Mouse (Mus musculus): ENCODE measurements around the gene Krt19.

The Krt19 gene

GRCm38 (mm10) chr11:100148615-100149330 is at the start of gene Krt19:
Gene Krt19 (minus strand): TSS chr11:100148665.
- no peak for DNase-seq (ENCODE audit: low spot score in 2 of 2)

- no peak for DNase-seq (ENCODE audit: low spot score in 2 of 2)
These were observed 44.5 kb upstream of the Krt19 start, which contains the start of gene Krt9 for GRCm38 (mm10) chr11:100192992-100193391. Gene Krt9 (minus strand): TSS chr11:100193246.

DNA sequence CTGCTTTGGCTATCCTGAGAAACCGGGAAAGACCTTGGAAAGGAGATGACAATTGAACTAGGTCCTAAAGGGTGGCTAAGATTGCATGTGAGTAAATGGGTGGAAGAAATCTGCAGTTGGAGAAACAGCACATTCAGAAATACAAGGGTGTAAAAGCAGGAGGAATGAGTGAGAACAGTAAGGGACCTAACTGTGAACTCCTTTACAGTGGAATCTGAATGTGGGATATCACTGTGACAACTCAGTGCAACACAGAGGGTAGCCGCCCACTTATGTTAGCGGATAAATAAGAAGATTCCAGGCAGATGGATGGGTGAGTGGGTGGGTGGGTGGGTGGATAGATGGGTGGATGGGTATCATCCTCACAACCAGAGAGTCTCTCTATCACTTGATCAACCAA is 43.4 kb upstream of the Krt19 start:
- DNase-seq (ENCODE audit: low spot score in 2 of 2): no peak

- no peak for DNase-seq (ENCODE audit: low spot score in 2 of 2)
These were observed 38.3 kb upstream of the Krt19 start for GRCm38 (mm10) chr11:100186736-100187135.

- DNase-seq (ENCODE audit: low spot score in 2 of 2): no peak
These were observed 33.3 kb upstream of the Krt19 start for GRCm38 (mm10) chr11:100181725-100182124.

DNA sequence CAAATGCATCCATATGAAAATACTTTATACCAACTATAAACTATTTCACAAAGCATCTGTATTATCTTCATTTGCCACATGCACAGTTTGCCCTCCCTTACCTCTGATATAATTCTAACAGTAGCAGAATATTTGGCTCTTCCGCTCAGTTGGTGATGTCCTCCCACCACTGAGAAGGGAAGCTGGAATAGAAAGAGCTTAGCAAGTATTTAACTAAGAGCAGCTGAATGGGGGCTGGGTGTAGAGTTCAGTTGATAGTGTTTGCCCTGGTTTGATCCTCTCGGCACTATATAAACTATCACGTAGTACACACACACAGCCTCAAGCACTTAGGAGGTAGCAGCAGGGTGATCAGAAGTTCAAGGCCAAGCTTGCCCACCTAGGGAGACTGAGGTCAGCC is 30.8 kb upstream of the Krt19 start:
- no peak for DNase-seq (ENCODE audit: low spot score in 2 of 2)

- DNase-seq (ENCODE audit: low spot score in 2 of 2): no peak
These were observed 29.8 kb upstream of the Krt19 start for GRCm38 (mm10) chr11:100178307-100178706.

DNA sequence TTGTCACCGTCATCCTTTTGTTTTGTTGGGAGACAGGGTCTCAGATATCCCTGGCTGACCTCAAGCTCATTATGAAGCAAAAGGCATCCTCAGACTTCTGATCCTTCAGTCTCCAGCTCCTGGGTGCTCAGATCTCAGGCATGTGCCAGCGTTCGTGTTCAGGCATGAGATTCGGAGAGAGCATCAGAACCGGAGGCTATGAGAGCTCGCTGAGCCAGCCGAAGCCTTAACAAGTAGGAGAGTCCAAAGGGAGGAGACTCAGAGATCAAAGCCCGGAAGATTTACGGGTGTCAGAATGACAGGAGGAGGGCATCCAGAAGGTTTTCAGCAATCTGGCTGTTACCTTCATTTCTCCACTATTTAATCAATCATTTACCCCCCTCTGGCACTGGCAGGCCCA is 28.3 kb upstream of the Krt19 start:
- no peak for DNase-seq (ENCODE audit: low spot score in 2 of 2)

GRCm38 (mm10) chr11:100168765-100169762 is 20.6 kb upstream of the Krt19 start:
- DNase-seq (ENCODE audit: low spot score in 2 of 2): peak in 1 of 2 experiments; percentile 13

GRCm38 (mm10) chr11:100168071-100168470 is 19.6 kb upstream of the Krt19 start:
- no peak for DNase-seq (ENCODE audit: low spot score in 2 of 2)

DNA sequence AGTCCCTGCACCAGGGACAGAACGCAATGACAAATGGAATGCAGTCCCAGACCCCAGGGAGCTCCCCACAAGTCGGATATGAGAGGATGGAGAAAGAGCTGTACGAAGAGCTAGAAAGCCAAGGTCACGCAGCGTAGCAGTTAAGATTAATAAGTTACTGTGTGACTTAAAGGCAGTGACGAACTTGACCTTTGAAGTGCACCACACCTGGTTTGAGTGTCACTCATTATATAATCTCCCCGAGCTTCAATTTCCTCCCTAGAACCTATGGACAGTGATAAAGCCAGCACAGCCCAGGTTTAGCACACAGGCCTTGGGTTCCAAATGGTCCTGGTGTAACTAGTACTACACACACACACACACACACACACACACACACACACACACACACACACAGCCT is 15.9 kb upstream of the Krt19 start:
- no peak for DNase-seq (ENCODE audit: low spot score in 2 of 2)

DNA sequence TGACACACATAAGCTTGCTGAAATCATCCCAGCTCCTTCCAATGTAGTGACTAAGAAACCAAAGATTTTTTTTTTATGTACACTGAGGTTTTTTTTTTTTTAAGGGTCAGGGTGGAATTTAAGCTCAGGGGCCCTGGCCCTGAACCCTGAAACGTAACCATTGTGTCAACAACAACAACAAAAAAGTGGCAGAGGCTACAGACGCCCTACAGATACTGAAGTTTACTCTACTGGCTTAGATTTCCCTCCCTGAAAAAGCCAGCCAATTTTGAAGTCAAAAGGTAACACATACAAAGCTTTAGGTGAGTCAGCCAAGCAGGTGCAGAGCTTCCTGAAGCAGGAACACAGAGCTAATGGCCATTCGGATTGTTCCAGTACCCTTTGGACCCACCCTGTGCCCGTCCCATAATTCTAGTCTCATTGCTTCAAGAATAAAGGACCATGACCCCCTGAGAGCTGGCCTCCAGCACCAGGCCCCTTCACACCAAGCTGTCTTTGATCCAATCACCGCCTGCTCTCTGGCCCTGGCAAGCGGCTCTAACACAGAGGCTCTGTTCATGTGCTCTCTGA is 9.5 kb upstream of the Krt19 start:
- no peak for DNase-seq (ENCODE audit: low spot score in 2 of 2)

- DNase-seq (ENCODE audit: low spot score in 2 of 2): no peak
These were observed 8.9 kb upstream of the Krt19 start for GRCm38 (mm10) chr11:100157331-100157730.

GRCm38 (mm10) chr11:100155497-100156255 is 7.2 kb upstream of the Krt19 start:
- no peak for DNase-seq (ENCODE audit: low spot score in 2 of 2)

DNA sequence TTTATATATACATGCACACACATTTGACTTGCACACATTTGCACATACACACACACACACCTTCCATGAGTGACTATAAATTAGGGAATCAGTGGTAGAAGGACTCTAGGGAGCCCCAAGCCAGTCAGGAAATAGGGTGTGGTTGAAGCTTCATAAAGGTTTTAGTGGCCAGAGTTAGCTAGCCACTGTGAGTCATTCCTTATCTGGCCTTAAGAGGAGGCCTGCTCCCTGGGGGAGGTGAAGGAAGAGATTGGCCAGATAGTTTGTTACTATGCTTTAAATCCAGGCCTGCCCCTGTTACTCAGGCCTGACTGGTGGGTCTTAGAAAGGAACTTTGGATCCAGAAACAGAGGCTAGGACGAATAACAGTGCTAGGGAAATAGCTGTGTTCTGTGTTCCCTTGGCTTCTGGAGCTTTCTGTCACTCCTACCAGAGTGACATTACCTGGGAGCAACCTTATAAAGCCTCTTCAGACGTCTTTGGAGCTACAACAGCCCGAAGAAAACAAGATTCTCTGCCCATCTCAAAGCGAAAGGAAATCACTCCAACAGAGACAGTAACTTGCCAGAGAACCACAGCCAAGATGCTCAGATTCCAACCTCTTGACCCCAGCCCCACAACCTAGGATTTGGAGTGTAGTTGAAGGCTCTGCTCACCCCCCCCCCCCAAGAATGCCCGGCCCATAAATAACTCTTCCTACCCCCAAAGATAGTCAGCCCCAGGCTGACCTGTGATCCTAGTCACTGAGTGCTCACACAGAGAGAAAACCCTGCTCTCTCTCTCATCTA is 705 bp downstream of the Krt19 start:
- no peak for DNase-seq (ENCODE audit: low spot score in 2 of 2)

GRCm38 (mm10) chr11:100145858-100146560 is 2.5 kb downstream of the Krt19 start:
- DNase-seq (ENCODE audit: low spot score in 2 of 2): no peak

GRCm38 (mm10) chr11:100145104-100145503 is 3.4 kb downstream of the Krt19 start:
- no peak for DNase-seq (ENCODE audit: low spot score in 2 of 2)

DNA sequence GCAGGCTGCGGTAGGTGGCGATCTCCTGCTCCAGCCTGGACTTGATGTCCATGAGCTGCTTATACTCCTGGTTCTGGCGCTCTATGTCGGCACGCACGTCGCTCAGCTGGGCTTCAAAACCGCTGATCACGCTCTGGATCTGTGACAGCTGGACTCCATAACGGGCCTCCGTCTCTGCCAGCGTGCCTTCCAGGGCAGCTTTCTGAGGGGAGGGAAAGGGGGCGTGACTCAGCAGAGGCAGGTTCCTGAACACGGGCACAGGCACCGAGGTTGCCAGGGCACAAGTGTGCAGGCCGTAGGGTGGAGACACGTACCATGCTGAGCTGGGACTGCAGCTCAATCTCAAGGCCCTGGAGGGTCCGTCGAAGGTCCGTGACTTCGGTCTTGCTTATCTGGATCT is 7.5 kb downstream of the Krt19 start:
- no peak for DNase-seq (ENCODE audit: low spot score in 2 of 2)

- DNase-seq (ENCODE audit: low spot score in 2 of 2): no peak
These were observed 9.1 kb downstream of the Krt19 start for GRCm38 (mm10) chr11:100139391-100139790.

GRCm38 (mm10) chr11:100138809-100139208 is 9.7 kb downstream of the Krt19 start:
- no peak for DNase-seq (ENCODE audit: low spot score in 2 of 2)

All from spleen, postnatal 14 days (tissue).